Mouse (Mus musculus) ES-Bruce4 (cell line): ENCODE measurements around the gene Slc8a3.

ENCODE experiments used
- CTCF ChIP-seq: IDR thresholded peaks from one replicate; pipeline ENCODE4 v1.8.1; 2011; ENCODE audit warnings: low read depth, low read length
- EP300 ChIP-seq: IDR thresholded peaks from 2 replicates; pipeline ENCODE4 v1.6.1; 2011; ENCODE audit warnings: low read depth, low read length; ENCODE audit not compliant: insufficient read depth
- POLR2A ChIP-seq: IDR thresholded peaks from one replicate; pipeline ENCODE4 v1.8.1; 2011; ENCODE audit warnings: low read length; ENCODE audit not compliant: insufficient read depth

- TF ChIP-seq CTCF (no peak), EP300 (no peak), POLR2A (no peak)
Measured at GRCm38 (mm10) chr12:81163566-81163965, 169.4 kb downstream of the Slc8a3 start.
